In the genomic region with DNA sequence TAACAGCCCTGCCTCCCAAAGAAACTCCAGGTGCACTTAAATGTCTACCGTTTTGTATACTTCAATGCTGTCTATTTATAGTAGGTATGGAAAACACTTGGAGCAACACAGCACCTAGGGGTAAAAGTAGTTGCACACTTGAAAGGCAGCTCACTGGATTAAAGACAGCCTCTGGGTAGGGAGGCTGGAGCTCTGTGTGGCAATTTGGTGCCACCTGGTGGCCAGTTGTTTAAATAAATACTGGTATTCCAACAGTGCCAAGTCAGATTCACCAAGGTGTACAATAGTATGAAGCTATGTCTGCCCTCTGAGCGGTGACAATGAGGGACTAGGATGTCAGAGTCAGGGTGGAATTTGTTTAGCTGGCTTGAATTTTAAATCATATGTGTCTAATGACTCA, we compare ENCODE assay signal across 9 mouse cellular contexts. TPM values are rescaled to one million over a fixed set of nuclear protein-coding genes. Genes with fewer than 3 reads are reported as not detected.
A peak's percentile ranks its signal among the peaks of the same experiment; 100 is the strongest.
DNase-seq lines count a peak whose midpoint lies in the region; ATAC-seq and TF ChIP-seq lines count a peak whose summit lies in the region.
"Had no signal": no experiment of that assay in that cellular context is flagged by ENCODE, and none has a peak within 500 bp of the region (broad histone marks: within the 10 kb centered on the region; RNA-seq: fewer than 3 reads in every experiment).

No protein-coding gene starts in this region.

- no peak overlapping the region for H3K27ac ChIP-seq in kidney, embryonic 14.5 days (ENCODE audit: low read depth, low read length)
- no peak overlapping the region for H3K27ac ChIP-seq in limb, embryonic 14.5 days (replicated peaks; ENCODE audit: low read depth, low read length)
- no peak overlapping the region for H3K27ac ChIP-seq in neural tube, embryonic 13.5 days (replicated peaks)
- H3K27ac ChIP-seq in stomach, postnatal 0 days (replicated peaks): no peak overlapping the region
- H3K27ac ChIP-seq: embryonic facial prominence, embryonic 13.5 days had no signal

- peak; percentile 93 for TF ChIP-seq CTCF in stomach, postnatal 0 days (IDR thresholded peaks at IDR 0.05; ENCODE audit: low read depth)

- 25% methylated on average over 2 of the region's 2 CpGs for WGBS in kidney, embryonic 14.5 days
- 17% methylated on average over 2 of the region's 2 CpGs for WGBS in limb, embryonic 14.5 days
- 25% methylated on average over 2 of the region's 2 CpGs for WGBS in neural tube, embryonic 13.5 days
- 23% methylated on average over 2 of the region's 2 CpGs for WGBS in stomach, postnatal 0 days

- TF ChIP-seq POLR2A in limb, embryonic 14.5 days (IDR thresholded peaks at IDR 0.05; ENCODE audit: borderline replicate concordance, extremely low read depth, insufficient read depth, insufficient read length): no peak

- no peak for TF ChIP-seq EP300 in stomach, postnatal 0 days (optimal IDR thresholded peaks at IDR 0.05)

- no peaks in the 10 kb centered on the region for H3K36me3 ChIP-seq in kidney, embryonic 14.5 days (ENCODE audit: control insufficient read depth, insufficient read depth, low read length)
- H3K36me3 ChIP-seq in limb, embryonic 14.5 days (ENCODE audit: control insufficient read depth, insufficient read depth, low read length): no peaks in the 10 kb centered on the region
- no peaks in the 10 kb centered on the region for H3K36me3 ChIP-seq in neural tube, embryonic 13.5 days
- no peaks in the 10 kb centered on the region for H3K36me3 ChIP-seq in stomach, postnatal 0 days (ENCODE audit: control insufficient read depth, insufficient read depth, low read length)
- H3K36me3 ChIP-seq: embryonic facial prominence, embryonic 13.5 days had no signal

- peak; percentile 77 for DNase-seq in B cell, adult 2 months
- DNase-seq in adrenal gland, postnatal 10 days: peak; percentile 86
- DNase-seq in embryo, embryonic 9.5 days (ENCODE audit: extremely low spot score): peak; percentile 75
- peak; percentile 62 to 81 for DNase-seq in heart, adult 9 months (ENCODE audit: low spot score in 2 of 2)
- DNase-seq in limb, embryonic 14.5 days (ENCODE audit: low spot score): peak; percentile 91
- peak; percentile 74 for DNase-seq in stomach, postnatal 0 days (ENCODE audit: low spot score)

- H3K9me3 ChIP-seq in kidney, embryonic 14.5 days (ENCODE audit: control insufficient read depth, low read length): no peaks in the 10 kb centered on the region
- H3K9me3 ChIP-seq in limb, embryonic 14.5 days (ENCODE audit: control insufficient read depth, low read length): no peaks in the 10 kb centered on the region
- no peaks in the 10 kb centered on the region for H3K9me3 ChIP-seq in neural tube, embryonic 13.5 days
- H3K9me3 ChIP-seq in stomach, postnatal 0 days (ENCODE audit: control insufficient read depth, low read length): no peaks in the 10 kb centered on the region
- H3K9me3 ChIP-seq: embryonic facial prominence, embryonic 13.5 days had no signal

- 0 out of 2 replicates have a peak, but pooled peaks have one; percentile 30 for ATAC-seq in kidney, embryonic 14.5 days (ENCODE audit: low FRiP score, low TSS enrichment)
- peak; percentile 64; the same call in 1 of the 2 replicates for ATAC-seq in limb, embryonic 14.5 days (ENCODE audit: low FRiP score, low read depth)
- ATAC-seq in neural tube, embryonic 13.5 days (ENCODE audit: low read depth): peak; percentile 81
- peak; percentile 63 for ATAC-seq in stomach, postnatal 0 days (ENCODE audit: low FRiP score, low TSS enrichment)

- H3K9ac ChIP-seq in kidney, embryonic 14.5 days (ENCODE audit: low read depth, low read length): no peak overlapping the region
- H3K9ac ChIP-seq in limb, embryonic 14.5 days (ENCODE audit: low read depth, low read length, severe bottlenecking): no peak overlapping the region
- H3K9ac ChIP-seq in neural tube, embryonic 13.5 days: no peak overlapping the region
- no peak overlapping the region for H3K9ac ChIP-seq in stomach, postnatal 0 days (ENCODE audit: low read length)

- H3K27me3 ChIP-seq in kidney, embryonic 14.5 days (ENCODE audit: control insufficient read depth, insufficient read depth, low read length): no peaks in the 10 kb centered on the region
- H3K27me3 ChIP-seq in limb, embryonic 14.5 days (ENCODE audit: control insufficient read depth, insufficient read depth, low read length): no peaks in the 10 kb centered on the region
- H3K27me3 ChIP-seq in neural tube, embryonic 13.5 days: no peaks in the 10 kb centered on the region
- H3K27me3 ChIP-seq in stomach, postnatal 0 days (ENCODE audit: control insufficient read depth, insufficient read depth, low read length): no peaks in the 10 kb centered on the region
- H3K27me3 ChIP-seq: embryonic facial prominence, embryonic 13.5 days had no signal

- H3K4me3 ChIP-seq in kidney, embryonic 14.5 days (ENCODE audit: low read length): no peak overlapping the region
- no peak overlapping the region for H3K4me3 ChIP-seq in limb, embryonic 14.5 days (replicated peaks; ENCODE audit: low read length)
- no peak overlapping the region for H3K4me3 ChIP-seq in neural tube, embryonic 13.5 days
- H3K4me3 ChIP-seq in stomach, postnatal 0 days (ENCODE audit: low read depth, low read length): no peak overlapping the region
- H3K4me3 ChIP-seq: embryonic facial prominence, embryonic 13.5 days had no signal

- no peak overlapping the region for H3K4me2 ChIP-seq in kidney, embryonic 14.5 days (replicated peaks; ENCODE audit: low read depth, low read length)
- no peak overlapping the region for H3K4me2 ChIP-seq in limb, embryonic 14.5 days (replicated peaks; ENCODE audit: low read depth, low read length, severe bottlenecking)
- no peak overlapping the region for H3K4me2 ChIP-seq in neural tube, embryonic 13.5 days
- no peak overlapping the region for H3K4me2 ChIP-seq in stomach, postnatal 0 days (replicated peaks; ENCODE audit: low read depth)
- H3K4me2 ChIP-seq: embryonic facial prominence, embryonic 13.5 days had no signal

- H3K4me1 ChIP-seq in kidney, embryonic 14.5 days (ENCODE audit: control insufficient read depth, insufficient read depth, low read length): no peaks in the 10 kb centered on the region
- H3K4me1 ChIP-seq in limb, embryonic 14.5 days (ENCODE audit: control insufficient read depth, insufficient read depth, low read length): peaks cover 14% of the 10 kb centered on the region
- peaks cover 32% of the 10 kb centered on the region for H3K4me1 ChIP-seq in neural tube, embryonic 13.5 days (replicated peaks)
- no peaks in the 10 kb centered on the region; the same call in 1 of the 2 replicates for H3K4me1 ChIP-seq in stomach, postnatal 0 days (replicated peaks; ENCODE audit: control insufficient read depth, insufficient read depth)

RNA-seq across cellular contexts. Expression of a gene that starts 22.2 kb away (rescaled TPM):
- 1 to 10 TPM; 4.2 to 6.3 TPM for total RNA-seq in adrenal gland, postnatal 10 days (2021)
- polyA plus RNA-seq in kidney, embryonic 14.5 days (2014; fragmentation: Nextera tagmentation; extraction: Ambion mirVana): 4.8 and 7.9 TPM in 2 replicates
- polyA plus RNA-seq in limb, embryonic 14.5 days (2012; rRNA removed): 5.4 and 6.4 TPM in 2 replicates
- polyA plus RNA-seq in limb, embryonic 14.5 days (2014; fragmentation: Nextera tagmentation; extraction: Ambion mirVana): 3.5 and 4.7 TPM in 2 replicates
- 33.2 and 36.9 TPM in 2 replicates for polyA plus RNA-seq in neural tube, embryonic 13.5 days (2015; fragmentation: Nextera tagmentation; extraction: Ambion mirVana)
- polyA plus RNA-seq in stomach, postnatal 0 days (2015; fragmentation: Nextera tagmentation; extraction: Ambion mirVana): 2.1 and 2.2 TPM in 2 replicates

Comparison
In these comparisons a context has a peak if more than half of its experiments do, and no peak if none do; other contexts are left out.
1. ATAC-seq: peak in every context shown above with its lines; median percentile 81 in neural tube, embryonic 13.5 days; 64 in limb, embryonic 14.5 days; 63 in stomach, postnatal 0 days; 30 in kidney, embryonic 14.5 days.